Mouse (Mus musculus): Measurements from ENCODE around the gene Hoxd11.
A peak's percentile ranks its signal among the peaks of the same experiment; 100 is the strongest.

Hoxd11 gene

DNA sequence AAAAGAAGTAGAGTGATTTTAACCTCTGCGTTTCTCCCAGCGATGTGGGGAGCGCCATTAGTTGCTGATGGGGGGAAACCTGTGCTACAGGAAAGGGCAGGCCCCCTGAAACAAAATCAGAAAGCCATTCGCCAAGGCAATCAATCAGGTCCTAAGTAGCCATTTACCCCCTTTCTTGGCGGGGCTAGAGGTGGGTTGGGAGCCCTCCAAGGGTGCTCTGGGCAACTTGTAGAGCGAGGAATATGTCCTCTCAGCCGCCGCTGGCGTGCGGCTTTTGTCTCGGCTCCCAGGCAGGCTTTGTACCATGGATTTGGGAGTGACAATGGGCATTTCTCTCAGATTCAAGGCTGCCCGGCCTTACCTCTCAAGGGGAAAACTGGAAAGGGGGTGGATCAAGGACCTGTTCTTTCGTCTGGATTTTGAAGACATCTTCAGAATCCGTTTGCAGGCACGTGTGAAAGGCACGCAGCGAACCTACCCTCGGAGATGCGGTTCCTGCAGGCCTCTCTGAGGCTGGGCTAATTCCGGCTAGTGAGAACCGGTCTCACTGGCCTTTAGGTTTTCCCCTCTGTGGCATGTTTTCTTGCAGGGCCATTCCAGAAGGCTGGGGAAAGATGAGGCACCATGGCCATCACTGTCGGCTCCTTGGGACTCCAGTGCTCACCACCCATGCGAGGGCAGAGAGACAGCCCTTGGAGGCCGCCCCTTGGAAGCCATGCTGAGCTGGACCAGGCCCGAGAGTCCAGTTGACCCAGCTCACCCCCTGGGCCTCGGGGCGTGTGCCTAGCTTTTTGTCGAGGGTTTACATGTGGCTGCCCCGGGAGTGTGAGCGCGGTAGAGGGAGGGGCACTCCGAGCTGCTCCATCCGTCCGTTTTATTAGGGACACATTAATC is 17.3 kb downstream of the Hoxd11 start:
- peak in 1 of 2 experiments; percentile 48 for DNase-seq

DNA sequence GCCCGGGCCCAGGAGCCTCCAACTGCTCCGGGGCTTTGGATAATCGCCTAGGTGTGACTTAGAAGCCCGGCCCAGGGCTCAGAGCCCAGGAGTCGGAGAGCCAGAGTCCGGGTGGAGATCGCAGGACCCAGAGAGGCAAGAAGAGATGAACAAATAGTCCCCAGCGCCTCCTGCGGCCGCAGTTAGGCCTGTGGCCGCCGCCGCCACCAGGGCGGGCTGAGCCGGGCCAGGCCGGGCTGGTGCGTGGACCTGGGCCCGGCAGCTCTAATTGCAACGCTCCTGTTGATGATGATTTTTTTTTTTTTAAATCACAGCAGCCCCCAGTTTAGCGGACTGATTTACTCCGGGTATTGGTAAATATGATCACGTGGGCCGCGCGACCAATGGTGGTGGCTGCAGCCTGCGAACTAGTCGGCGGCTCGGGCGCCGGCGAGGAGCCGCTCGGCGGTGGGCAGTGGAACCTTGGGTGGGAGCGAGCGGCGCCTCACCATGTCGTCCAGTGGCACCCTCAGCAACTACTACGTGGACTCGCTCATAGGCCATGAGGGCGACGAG is 18.3 kb downstream of the Hoxd11 start, which contains the start of gene Hoxd9:
Gene Hoxd9 (plus strand): TSS at position 161 of the 555 bp plus-strand sequence.
- DNase-seq = peak; percentile 85 to 87

DNA sequence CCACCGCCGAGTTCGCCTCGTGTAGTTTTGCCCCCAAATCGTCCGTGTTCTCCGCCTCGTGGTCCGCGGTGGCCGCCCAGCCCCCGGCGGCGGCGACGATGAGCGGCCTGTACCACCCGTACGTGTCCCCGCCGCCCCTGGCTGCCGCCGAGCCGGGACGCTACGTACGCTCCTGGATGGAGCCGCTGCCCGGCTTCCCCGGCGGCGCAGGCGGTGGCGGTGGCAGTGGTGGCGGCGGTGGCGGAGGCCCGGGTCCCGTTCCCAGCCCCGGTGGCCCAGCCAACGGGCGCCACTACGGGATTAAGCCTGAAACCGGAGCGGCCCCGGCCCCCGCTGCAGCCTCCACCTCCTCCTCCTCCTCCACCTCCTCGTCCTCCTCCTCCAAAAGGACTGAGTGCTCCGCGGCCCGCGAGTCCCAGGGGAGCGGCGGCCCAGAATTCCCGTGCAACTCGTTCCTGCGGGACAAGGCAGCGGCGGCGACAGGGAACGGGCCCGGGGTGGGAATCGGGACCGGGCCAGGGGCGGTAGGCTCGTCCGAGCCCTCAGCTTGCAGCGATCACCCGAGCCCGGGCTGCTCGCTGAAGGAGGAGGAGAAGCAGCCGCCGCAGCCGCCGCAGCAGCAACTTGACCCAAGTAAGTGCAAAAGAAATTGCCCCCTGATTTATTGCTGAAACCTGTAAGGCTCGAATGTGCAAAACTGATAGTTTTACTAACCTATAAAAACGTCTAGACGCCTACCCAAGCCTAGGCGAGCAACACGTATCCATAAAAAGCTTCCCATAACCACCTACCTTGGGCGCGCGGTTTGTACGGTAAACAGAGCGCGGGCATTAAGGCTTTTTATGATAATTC is 19.1 kb downstream of the Hoxd11 start:
- DNase-seq = peak in 1 of 2 experiments; percentile 61

DNA sequence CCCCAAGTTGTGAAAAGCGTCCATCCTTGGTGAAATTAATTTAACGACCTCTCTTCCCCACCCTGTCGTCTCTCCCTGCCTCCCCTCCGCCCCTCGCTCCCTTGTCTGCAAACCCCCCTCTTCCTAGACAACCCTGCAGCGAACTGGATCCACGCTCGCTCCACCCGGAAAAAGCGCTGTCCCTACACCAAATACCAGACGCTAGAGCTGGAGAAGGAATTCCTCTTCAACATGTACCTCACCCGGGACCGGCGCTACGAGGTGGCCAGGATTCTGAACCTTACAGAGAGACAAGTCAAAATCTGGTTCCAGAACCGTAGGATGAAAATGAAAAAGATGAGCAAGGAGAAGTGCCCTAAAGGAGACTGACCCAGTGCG is 19.7 kb downstream of the Hoxd11 start:
- peak in 1 of 2 experiments; percentile 48 for DNase-seq

GRCm38 (mm10) chr2:74699664-74700545 is 20.5 kb downstream of the Hoxd11 start:
- peak in 1 of 2 experiments; percentile 56 for DNase-seq

DNA sequence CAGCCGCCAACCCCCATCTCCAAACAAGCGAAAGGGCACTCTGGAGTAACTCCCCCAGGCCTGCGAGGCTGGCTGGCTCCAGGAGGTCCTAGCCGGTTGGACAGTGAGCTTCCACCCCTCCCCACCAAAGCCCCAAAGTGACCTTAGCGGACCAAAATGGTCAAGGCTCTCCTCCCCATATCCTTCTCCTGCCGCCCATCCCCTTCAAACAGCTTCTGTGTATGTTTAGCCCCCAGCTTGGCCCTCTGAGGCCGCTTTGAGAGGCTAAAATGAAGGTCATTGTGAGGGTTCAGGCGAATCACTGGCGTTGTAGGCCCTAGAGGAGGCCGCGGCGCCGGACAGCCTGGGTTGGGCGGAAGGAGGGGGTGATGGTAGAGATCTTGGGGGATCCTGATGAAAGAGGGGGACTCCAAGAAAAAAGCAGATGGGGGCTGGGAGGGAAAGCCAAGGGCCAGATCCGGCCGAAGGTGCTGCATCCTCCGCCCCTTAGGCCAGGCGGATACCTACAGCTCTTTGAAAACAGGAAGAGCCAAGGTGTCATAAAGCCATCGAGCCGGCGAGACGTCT is 21.3 kb downstream of the Hoxd11 start:
- DNase-seq = peak in 1 of 2 experiments; percentile 67

DNA sequence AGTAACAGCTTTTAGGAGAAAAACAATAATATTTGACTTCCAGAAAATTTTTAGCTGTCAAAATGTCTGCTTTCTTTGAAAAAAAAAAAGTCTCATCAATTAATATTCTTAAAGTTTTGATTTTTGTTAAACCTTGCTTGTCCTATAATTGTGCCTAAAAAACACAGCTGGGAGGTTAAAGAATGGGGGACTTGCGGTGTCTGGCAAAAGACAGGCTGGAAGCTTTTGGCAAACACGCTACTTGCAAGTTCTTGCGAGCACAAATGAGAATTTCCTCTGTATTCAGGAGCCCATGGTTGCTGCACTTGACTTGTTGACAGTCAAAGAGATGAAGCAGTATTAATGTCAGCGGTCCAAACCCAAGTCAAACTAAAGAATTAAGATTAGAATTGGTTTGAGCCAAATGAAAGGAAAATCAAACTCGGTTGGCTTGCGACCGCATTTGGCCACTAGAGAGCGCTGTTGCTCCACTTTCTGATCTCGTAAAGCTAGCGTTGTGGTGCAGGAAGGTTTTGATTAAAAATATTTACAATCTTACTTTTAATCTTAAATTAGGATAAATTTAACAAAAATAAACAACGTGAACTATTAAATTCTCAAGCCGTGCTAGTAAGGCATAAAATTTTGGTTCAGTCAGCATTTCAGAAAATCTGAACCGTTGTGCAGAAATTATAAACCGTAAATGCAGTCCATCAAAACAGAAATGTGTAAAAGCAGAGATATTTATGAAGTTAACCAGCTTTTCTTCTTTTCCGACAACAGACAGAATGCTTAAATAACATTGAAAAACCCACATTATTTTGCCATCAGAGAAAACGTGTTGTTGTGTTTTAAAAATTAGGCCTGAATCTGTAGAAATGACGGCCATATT is 22.8 kb downstream of the Hoxd11 start:
- DNase-seq = peak; percentile 83 to 93

DNA sequence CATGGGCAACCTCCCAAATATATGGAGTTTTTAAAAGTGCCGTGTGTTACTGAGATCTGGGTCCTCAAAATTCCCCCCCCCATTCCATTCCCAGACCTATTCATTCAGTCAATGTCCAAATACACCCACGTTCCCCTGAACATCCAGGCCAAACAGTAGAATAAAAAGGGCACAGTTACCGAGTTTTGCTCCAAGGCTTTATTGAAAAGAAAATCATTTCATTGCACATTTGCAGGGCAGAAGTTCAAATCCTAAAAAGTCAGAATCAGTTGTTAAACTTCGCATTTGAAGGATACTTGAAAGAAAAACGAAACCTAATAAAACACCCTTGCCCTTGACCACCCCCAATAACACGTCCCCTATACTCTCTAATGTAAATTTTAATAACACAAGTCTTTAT is 23.5 kb downstream of the Hoxd11 start:
- DNase-seq = no peak

- DNase-seq = no peak
Observed at GRCm38 (mm10) chr2:74703317-74703716, 24.0 kb downstream of the Hoxd11 start.

- DNase-seq = peak; percentile 81 to 82
Observed at GRCm38 (mm10) chr2:74703720-74704392, 24.5 kb downstream of the Hoxd11 start.

GRCm38 (mm10) chr2:74704393-74704998 is 25.1 kb downstream of the Hoxd11 start, which contains the start of gene Hoxd8:
Gene Hoxd8 (plus strand): TSS chr2:74704615.
- peak; percentile 86 to 91 for DNase-seq

- peak in 1 of 2 experiments; percentile 73 for DNase-seq
Observed at GRCm38 (mm10) chr2:74704999-74705466, 25.7 kb downstream of the Hoxd11 start.

DNA sequence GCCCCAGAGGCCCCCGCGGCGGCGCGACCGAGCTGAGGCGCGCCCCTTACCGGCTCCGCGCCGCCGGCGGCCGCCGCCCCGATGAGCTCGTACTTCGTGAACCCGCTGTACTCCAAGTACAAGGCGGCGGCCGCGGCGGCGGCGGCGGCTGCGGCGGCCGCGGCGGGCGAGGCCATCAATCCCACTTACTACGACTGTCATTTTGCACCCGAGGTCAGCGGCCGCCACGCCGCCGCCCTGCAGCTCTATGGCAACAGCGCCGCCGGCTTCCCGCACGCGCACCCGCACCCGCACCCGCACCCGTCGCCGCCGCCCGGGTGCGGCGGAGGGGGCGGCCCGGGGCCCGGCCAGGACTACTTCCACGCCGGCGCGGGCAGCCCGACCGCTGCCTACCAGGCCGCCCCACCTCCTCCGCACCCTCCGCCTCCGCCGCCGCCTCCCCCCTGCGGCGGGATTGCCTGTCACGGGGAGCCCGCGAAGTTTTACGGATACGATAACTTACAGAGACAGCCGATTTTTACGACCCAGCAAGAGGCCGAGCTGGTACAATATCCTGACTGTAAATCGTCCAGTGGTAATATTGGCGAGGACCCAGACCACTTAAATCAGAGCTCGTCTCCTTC is 26.2 kb downstream of the Hoxd11 start:
- DNase-seq = peak in 1 of 2 experiments; percentile 81

DNA sequence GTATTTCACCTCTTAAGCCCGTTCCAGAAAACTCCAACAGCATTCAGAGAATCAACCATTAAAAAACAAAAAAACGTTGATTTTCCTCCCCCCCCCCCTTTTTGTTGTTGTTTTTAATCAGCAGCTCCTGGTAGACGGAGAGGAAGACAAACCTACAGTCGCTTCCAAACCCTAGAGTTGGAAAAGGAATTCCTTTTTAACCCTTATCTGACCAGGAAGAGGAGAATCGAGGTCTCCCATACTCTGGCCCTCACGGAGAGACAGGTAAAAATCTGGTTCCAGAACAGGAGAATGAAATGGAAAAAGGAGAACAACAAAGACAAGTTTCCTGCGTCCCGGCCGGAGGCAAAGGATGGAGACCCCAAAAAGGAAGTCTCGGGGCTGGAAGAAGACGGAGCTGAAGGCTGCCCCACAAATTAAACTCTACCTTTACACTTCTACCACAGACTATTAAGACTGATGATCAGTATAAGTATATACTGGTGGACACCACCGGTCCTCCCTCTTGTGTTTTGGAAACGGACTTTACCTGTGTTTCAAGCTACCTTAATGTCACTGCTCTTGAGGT is 27.1 kb downstream of the Hoxd11 start:
- DNase-seq = no peak

GRCm38 (mm10) chr2:74707599-74707998 is 28.2 kb downstream of the Hoxd11 start:
- DNase-seq = no peak

DNA sequence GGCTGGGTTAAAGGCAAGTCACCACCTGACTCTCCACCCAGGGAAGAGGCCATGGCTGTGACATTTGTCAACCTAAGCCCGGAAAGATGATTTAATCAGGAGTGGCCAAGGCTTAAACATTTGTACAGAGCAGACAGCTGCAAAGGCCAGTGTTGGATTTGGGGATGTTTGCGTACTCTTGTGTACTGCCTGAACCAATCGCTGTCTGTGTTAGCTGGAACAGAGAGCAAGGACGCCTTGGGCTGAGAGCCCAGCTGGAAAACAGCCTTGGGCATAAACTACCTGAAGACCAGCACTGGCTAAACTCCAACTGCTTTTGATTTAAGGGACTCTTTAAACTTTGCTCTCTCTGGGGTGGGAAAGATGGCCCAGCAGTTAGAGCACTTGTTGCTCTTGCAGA is 29.3 kb downstream of the Hoxd11 start:
- peak in 1 of 2 experiments; percentile 56 for DNase-seq

DNA sequence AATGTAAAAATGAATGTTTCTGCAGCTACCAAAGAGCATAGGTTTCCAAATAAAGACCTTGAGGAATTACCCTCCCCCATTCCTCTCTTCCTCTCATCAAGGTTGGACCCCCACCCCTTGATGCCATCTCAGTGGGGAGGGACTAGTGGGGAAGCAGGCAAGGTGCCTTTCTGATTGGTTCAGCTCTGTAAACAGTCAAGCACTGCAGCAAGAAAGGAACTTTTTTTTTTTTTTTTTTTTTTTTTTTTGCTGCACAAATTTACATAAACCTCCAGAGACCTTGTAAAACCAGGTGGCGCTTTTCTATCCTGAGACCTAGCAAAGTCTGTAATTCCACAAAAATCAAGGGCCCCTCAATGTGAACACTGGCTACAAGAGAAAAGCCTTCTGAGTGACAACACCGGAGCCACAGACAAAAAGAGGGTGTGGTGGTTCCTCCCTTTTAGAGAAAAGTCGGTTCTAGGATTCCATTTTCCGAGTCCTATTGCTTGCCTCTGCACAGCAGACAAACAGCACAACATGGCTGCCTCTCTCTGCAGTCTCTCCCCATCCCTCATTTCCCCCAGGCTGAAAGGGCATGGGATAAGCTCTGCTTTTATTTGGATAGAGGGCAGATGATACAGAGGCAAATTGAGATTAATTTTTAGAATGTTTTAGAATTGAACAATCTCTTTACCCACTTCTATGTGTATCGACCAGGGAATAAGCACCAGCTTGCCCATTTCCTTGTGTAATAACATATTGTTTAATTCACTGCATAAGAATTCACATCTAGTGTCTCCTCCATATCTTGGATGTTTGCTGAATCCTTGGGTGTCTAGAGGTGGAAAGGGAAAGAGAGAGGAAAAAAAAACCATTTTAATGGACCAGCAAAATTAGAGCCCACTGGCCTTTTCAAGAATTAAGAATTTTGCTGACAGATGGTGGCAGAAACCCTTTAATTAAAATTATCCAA is 30.4 kb downstream of the Hoxd11 start:
- DNase-seq = no peak
